Mouse (Mus musculus): ENCODE results near the gene Traf3ip2. TPM values are rescaled to one million over a fixed set of nuclear protein-coding genes. Genes with fewer than 3 reads are reported as not detected.
A peak's percentile ranks its signal among the peaks of the same experiment; 100 is the strongest.

The Traf3ip2 gene
- polyA plus RNA-seq, 1 experiment from 2014 or later, result 5.0 TPM

DNA sequence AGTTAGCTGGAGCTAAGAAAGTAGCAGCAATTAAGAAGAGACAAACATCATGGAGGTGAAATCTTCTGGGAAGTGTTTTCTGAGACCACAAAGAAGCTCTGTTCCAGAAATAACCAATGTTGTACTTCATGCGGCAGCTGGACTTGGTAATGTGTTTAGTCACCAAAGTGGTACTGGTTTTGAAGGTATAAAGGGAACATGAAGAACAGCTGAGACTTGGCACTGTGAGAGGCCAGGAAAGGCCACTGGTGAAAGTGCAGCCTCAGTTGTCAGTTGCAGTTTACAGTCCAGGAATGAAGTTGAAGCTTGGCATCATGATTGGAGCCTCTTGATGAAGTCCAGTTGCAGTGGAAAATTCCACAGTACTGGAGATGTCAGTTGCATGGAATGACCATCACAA is 6.3 kb upstream of the Traf3ip2 start:
- 89% methylated on average over 1 of the region's 1 CpGs for WGBS
- Histone ChIP-seq H3K36me3 (no peaks in the 10 kb centered on the region), H3K27me3 (no peaks in the 10 kb centered on the region), H3K27ac (replicated peaks) (no peak overlapping the region), H3K4me3 (no peak overlapping the region), H3K9me3 (0 out of 2 replicates have a peak, but pooled peaks cover 4% of the 10 kb centered on the region), H3K9ac (replicated peaks) (no peak overlapping the region), H3K4me1 (no peaks in the 10 kb centered on the region), H3K4me2 (replicated peaks) (no peak overlapping the region)
- ATAC-seq (replicated peaks), result no peak

DNA sequence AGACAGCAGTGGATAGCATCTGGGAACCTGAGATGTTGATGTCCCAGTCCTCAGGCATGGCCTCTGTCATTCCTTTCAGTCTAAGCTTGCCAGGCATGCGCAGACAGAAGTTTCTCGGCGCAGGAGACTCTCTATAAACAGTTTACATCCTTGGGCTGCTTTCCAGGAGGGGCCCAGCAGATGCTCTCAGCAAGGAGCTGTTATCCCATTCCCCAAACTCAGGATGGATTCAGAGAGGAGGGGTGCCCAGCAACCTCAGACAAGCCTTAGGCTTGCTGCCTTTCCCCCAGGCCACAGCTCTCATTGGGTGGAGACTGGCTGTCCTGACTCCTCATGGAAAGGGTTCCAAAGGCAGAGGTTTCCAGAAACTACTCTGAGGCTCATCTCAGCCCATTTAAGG is 1.5 kb upstream of the Traf3ip2 start:
- Histone ChIP-seq H3K27ac (replicated peaks) (no peak overlapping the region), H3K9ac (replicated peaks) (no peak overlapping the region), H3K4me2 (replicated peaks) (no peak overlapping the region), H3K36me3 (no peaks in the 10 kb centered on the region), H3K9me3 (no peaks in the 10 kb centered on the region), H3K27me3 (no peaks in the 10 kb centered on the region), H3K4me1 (peaks cover 22% of the 10 kb centered on the region), H3K4me3 (no peak overlapping the region)
- WGBS, result 83% methylated on average over 3 of the region's 3 CpGs
- ATAC-seq (replicated peaks), result no peak

GRCm38 (mm10) chr10:39612131-39612530 is 603 bp upstream of the Traf3ip2 start:
- 63% methylated on average over 2 of the region's 2 CpGs for WGBS
- H3K4me3 ChIP-seq, result no peak overlapping the region

GRCm38 (mm10) chr10:39612989-39613831 is 476 bp downstream of the Traf3ip2 start:
- H3K27ac ChIP-seq (replicated peaks), result no peak overlapping the region
- no peak overlapping the region; the same call in 1 of the 2 replicates for H3K4me2 ChIP-seq (replicated peaks)
- peaks cover 22% of the 10 kb centered on the region for H3K4me1 ChIP-seq
- ATAC-seq (replicated peaks), result 0 out of 2 replicates have a peak, but pooled peaks have one; percentile 30
- WGBS, result 12% methylated on average over 26 of the region's 26 CpGs
- H3K27me3 ChIP-seq, result no peaks in the 10 kb centered on the region
- no peaks in the 10 kb centered on the region for H3K36me3 ChIP-seq
- H3K9ac ChIP-seq (replicated peaks), result no peak overlapping the region
- H3K9me3 ChIP-seq, result no peaks in the 10 kb centered on the region
- no peak overlapping the region for H3K4me3 ChIP-seq

More at GRCm38 (mm10) chr10:39612131-39612530, 603 bp upstream of the Traf3ip2 start:
- Histone ChIP-seq H3K9me3 (no peaks in the 10 kb centered on the region), H3K36me3 (no peaks in the 10 kb centered on the region), H3K9ac (replicated peaks) (no peak overlapping the region), H3K27ac (replicated peaks) (no peak overlapping the region), H3K27me3 (no peaks in the 10 kb centered on the region), H3K4me1 (peaks cover 22% of the 10 kb centered on the region), H3K4me2 (replicated peaks) (no peak overlapping the region)
- no peak for ATAC-seq (replicated peaks)

DNA sequence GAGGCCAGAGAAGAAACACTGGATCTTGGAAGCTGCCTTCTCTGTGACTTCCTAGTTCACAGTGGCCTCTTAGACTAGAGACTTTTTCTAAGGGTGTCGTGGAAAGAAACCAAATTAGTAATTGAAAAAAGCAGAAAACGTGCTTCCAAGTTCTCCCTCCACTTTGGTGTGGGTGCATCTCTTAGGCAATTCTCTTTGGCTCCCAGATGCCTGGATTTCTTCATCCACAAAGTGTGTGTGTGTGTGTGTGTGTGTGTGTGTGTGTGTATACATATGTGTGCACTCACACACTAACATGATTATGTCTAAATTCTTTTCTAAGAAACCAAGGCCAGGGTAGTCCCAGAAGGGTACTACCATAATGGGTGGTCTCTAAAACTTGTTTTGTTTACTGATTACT is 1.2 kb downstream of the Traf3ip2 start:
- no peaks in the 10 kb centered on the region for H3K36me3 ChIP-seq
- H3K9me3 ChIP-seq, result no peaks in the 10 kb centered on the region
- H3K4me3 ChIP-seq, result no peak overlapping the region
- no peak overlapping the region for H3K27ac ChIP-seq (replicated peaks)
- no peak for ATAC-seq (replicated peaks)
- no peak overlapping the region for H3K4me2 ChIP-seq (replicated peaks)
- H3K9ac ChIP-seq (replicated peaks), result no peak overlapping the region
- H3K4me1 ChIP-seq, result peaks cover 22% of the 10 kb centered on the region
- H3K27me3 ChIP-seq, result no peaks in the 10 kb centered on the region
- WGBS, result 23% methylated on average over 2 of the region's 2 CpGs

DNA sequence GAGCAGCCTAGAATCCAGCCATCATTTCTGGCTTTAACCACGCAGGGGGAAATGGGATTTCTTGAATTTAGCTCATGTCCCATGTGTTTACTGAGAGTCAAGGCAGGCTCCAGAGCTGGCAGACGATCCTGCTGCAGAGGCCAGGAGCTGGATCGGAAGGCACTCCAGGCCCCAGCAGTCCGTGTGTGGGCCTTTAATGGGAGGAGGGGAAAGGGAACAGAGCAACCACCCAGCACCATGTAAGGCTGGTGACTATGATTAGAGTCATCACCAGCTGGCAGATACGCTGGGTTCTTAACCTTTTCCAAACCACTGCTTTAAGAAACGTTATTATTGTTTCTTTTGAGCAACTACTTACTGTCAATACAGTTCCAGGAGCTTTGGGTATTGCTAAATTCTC is 1.9 kb downstream of the Traf3ip2 start:
- no peak overlapping the region for H3K27ac ChIP-seq (replicated peaks)
- no peak for ATAC-seq (replicated peaks)
- 23% methylated on average over 6 of the region's 6 CpGs for WGBS

GRCm38 (mm10) chr10:39615531-39616229 is 2.9 kb downstream of the Traf3ip2 start:
- ATAC-seq (replicated peaks), result no peak
- Histone ChIP-seq H3K4me3 (no peak overlapping the region), H3K4me2 (replicated peaks) (no peak overlapping the region), H3K4me1 (peaks cover 22% of the 10 kb centered on the region), H3K9ac (replicated peaks) (no peak overlapping the region), H3K27me3 (no peaks in the 10 kb centered on the region), H3K27ac (replicated peaks) (no peak overlapping the region), H3K9me3 (no peaks in the 10 kb centered on the region), H3K36me3 (no peaks in the 10 kb centered on the region)
- WGBS, result 90% methylated on average over 12 of the region's 12 CpGs

More for the DNA sequence above, 1.9 kb downstream of the Traf3ip2 start:
- no peak overlapping the region for H3K4me3 ChIP-seq
- H3K36me3 ChIP-seq, result no peaks in the 10 kb centered on the region
- no peak overlapping the region for H3K9ac ChIP-seq (replicated peaks)
- H3K4me2 ChIP-seq (replicated peaks), result no peak overlapping the region
- no peaks in the 10 kb centered on the region for H3K27me3 ChIP-seq
- peaks cover 22% of the 10 kb centered on the region for H3K4me1 ChIP-seq
- H3K9me3 ChIP-seq, result no peaks in the 10 kb centered on the region

GRCm38 (mm10) chr10:39616230-39616590 is 3.5 kb downstream of the Traf3ip2 start:
- Histone ChIP-seq H3K36me3 (peaks cover 3% of the 10 kb centered on the region; the same call in 1 of the 2 replicates), H3K27me3 (no peaks in the 10 kb centered on the region), H3K4me3 (no peak overlapping the region), H3K4me1 (peaks cover 22% of the 10 kb centered on the region), H3K27ac (replicated peaks) (no peak overlapping the region), H3K4me2 (replicated peaks) (no peak overlapping the region), H3K9ac (replicated peaks) (no peak overlapping the region), H3K9me3 (no peaks in the 10 kb centered on the region)
- 90% methylated on average over 9 of the region's 9 CpGs for WGBS
- ATAC-seq (replicated peaks), result no peak

DNA sequence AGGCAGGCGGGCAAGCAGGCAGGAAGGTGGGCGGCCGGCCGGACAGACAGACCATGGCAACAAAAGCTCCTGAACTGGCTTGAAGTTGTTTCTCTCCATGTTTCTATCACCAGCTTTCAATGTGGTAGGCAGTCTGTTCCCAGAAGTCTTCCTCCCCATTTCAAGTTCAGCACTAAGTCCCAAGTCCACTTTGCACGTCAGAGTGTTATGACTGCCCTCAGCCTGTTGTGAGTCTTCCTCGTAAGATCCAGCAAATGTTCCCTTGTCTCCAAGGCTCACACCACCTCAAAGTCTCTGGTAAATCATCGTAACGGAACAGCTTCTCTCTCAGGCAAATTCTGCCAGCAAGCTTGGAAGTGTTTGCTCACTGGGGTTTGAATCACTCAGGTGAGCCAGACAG is 3.9 kb downstream of the Traf3ip2 start:
- H3K9me3 ChIP-seq, result no peaks in the 10 kb centered on the region
- H3K4me1 ChIP-seq, result peaks cover 22% of the 10 kb centered on the region
- peaks cover 7% of the 10 kb centered on the region for H3K36me3 ChIP-seq
- H3K27ac ChIP-seq (replicated peaks), result no peak overlapping the region
- WGBS, result 92% methylated on average over 8 of the region's 8 CpGs
- H3K4me3 ChIP-seq, result no peak overlapping the region
- ATAC-seq (replicated peaks), result no peak
- H3K27me3 ChIP-seq, result no peaks in the 10 kb centered on the region
- H3K9ac ChIP-seq (replicated peaks), result no peak overlapping the region
- no peak overlapping the region for H3K4me2 ChIP-seq (replicated peaks)

DNA sequence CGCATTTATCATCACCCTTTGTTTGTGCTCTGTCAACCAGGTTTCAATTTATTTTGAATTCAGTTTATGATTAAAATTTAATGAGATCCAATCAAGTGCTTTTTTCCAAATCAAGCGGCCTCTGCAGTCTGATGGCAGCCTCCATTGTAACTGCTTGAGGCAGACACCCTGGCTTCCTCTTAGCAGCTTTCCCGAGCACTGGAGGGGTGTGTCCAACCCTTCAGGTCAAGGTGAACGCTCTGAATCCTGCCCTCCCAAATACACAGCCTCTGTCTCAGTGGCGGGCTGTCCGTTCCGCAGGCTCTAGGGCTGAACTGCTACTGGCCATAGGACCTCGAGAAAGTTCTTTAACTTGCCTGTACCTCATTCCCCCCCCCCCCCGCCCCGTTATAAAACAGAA is 5.7 kb downstream of the Traf3ip2 start:
- Histone ChIP-seq H3K9me3 (no peaks in the 10 kb centered on the region), H3K9ac (replicated peaks) (no peak overlapping the region), H3K4me2 (replicated peaks) (no peak overlapping the region), H3K36me3 (peaks cover 13% of the 10 kb centered on the region), H3K27ac (replicated peaks) (no peak overlapping the region), H3K27me3 (no peaks in the 10 kb centered on the region), H3K4me1 (peaks cover 16% of the 10 kb centered on the region), H3K4me3 (no peak overlapping the region)
- ATAC-seq (replicated peaks), result no peak
- 73% methylated on average over 10 of the region's 10 CpGs for whole genome bisulfite sequencing

DNA sequence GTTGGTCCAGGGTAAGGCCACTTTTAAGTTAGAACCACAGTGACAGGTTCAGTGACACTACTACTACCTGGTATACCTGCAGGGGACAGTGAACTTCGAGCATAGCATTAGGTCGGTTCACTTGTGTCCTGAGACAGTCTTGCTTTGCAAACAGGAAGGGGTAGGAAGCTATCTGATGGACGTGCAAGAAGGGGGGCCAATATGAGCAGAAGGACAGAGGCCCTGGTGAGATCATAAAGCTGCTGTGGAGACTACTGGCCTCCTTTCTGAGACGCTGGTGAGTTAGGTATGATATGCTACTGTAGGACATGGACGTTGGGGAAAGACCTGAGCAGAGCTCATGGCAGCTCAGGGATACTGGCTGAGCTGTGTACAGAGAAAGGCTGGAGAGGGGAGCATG is 7.9 kb downstream of the Traf3ip2 start:
- Histone ChIP-seq H3K9ac (replicated peaks) (no peak overlapping the region), H3K36me3 (peaks cover 13% of the 10 kb centered on the region), H3K27ac (replicated peaks) (no peak overlapping the region), H3K9me3 (no peaks in the 10 kb centered on the region), H3K27me3 (no peaks in the 10 kb centered on the region), H3K4me1 (peaks cover 14% of the 10 kb centered on the region), H3K4me2 (replicated peaks) (no peak overlapping the region), H3K4me3 (no peak overlapping the region)
- no peak for ATAC-seq (replicated peaks)
- 91% methylated on average over 5 of the region's 5 CpGs for WGBS

- no peak overlapping the region for H3K9ac ChIP-seq (replicated peaks)
- H3K4me2 ChIP-seq (replicated peaks), result no peak overlapping the region
- H3K4me1 ChIP-seq, result peaks cover 15% of the 10 kb centered on the region
- no peaks in the 10 kb centered on the region for H3K27me3 ChIP-seq
- 58% methylated on average over 6 of the region's 6 CpGs for WGBS
- no peaks in the 10 kb centered on the region for H3K9me3 ChIP-seq
- H3K4me3 ChIP-seq, result no peak overlapping the region
- H3K36me3 ChIP-seq, result peaks cover 13% of the 10 kb centered on the region
- H3K27ac ChIP-seq (replicated peaks), result peak overlapping the region; percentile 19; the same call in 1 of the 2 replicates
- no peak for ATAC-seq (replicated peaks)
Observed at GRCm38 (mm10) chr10:39623806-39624205, 11.1 kb downstream of the Traf3ip2 start.
